Mouse (Mus musculus): ENCODE data around the gene Dupd1. TPM values are rescaled to one million over a fixed set of nuclear protein-coding genes. Genes with fewer than 3 reads are reported as not detected.

Gene Dupd1
- polyA plus RNA-seq, 1 experiment from 2014 or later = not detected

- WGBS = 83% methylated on average over 8 of the region's 8 CpGs
- H3K9ac ChIP-seq (replicated peaks) = no peak overlapping the region
- H3K27me3 ChIP-seq = no peaks in the 10 kb centered on the region
- H3K27ac ChIP-seq (replicated peaks) = no peak overlapping the region
- H3K4me2 ChIP-seq (replicated peaks) = no peak overlapping the region
- peaks cover 11% of the 10 kb centered on the region; the same call in 1 of the 2 replicates for H3K4me1 ChIP-seq
- ATAC-seq (ENCODE audit: low FRiP score, low read depth) = no peak
- H3K9me3 ChIP-seq = no peaks in the 10 kb centered on the region
- H3K36me3 ChIP-seq = peaks cover 71% of the 10 kb centered on the region
- no peak overlapping the region for H3K4me3 ChIP-seq
Observed at GRCm38 (mm10) chr14:21662465-21663142, 51.8 kb downstream of the Dupd1 start.

DNA sequence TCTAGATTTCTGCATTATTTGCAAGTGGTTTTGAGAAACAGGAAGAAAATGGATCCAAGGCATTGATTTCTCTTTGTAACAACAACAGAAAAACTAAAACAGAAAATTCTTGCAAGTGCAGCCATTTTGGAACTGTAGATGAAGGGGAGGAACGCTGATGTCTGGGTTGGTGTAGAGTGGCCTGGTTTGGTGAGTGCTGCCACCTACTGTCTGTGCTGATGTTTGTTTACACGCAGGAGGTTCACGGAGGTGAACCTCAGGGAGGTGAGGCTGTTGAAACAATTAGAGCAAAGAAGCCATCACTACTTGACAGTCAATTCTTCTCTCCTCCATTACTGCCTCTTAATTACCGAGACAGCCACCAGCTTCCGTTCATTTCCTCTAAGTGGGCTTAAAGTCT is 54.7 kb downstream of the Dupd1 start:
- peaks cover 47% of the 10 kb centered on the region for H3K36me3 ChIP-seq
- no peak for ATAC-seq (ENCODE audit: low FRiP score, low read depth)

GRCm38 (mm10) chr14:21659155-21659554 is 55.2 kb downstream of the Dupd1 start:
- H3K4me1 ChIP-seq = peaks cover 11% of the 10 kb centered on the region; the same call in 1 of the 2 replicates
- WGBS = 81% methylated on average over 13 of the region's 13 CpGs
- no peak overlapping the region for H3K4me3 ChIP-seq
- peaks cover 46% of the 10 kb centered on the region for H3K36me3 ChIP-seq
- no peak overlapping the region for H3K9ac ChIP-seq (replicated peaks)
- H3K4me2 ChIP-seq (replicated peaks) = no peak overlapping the region
- 0 out of 2 replicates have a peak overlapping the region, but pooled peaks have one; percentile 11 for H3K27ac ChIP-seq (replicated peaks)
- no peaks in the 10 kb centered on the region for H3K9me3 ChIP-seq
- no peak for ATAC-seq (ENCODE audit: low FRiP score, low read depth)
- H3K27me3 ChIP-seq = no peaks in the 10 kb centered on the region

More for the DNA sequence above, 54.7 kb downstream of the Dupd1 start:
- Histone ChIP-seq H3K4me1 (peaks cover 11% of the 10 kb centered on the region; the same call in 1 of the 2 replicates), H3K4me3 (no peak overlapping the region), H3K9me3 (no peaks in the 10 kb centered on the region), H3K27me3 (no peaks in the 10 kb centered on the region), H3K9ac (replicated peaks) (no peak overlapping the region), H3K27ac (replicated peaks) (0 out of 2 replicates have a peak overlapping the region, but pooled peaks have one; percentile 11), H3K4me2 (replicated peaks) (no peak overlapping the region)
- WGBS = 40% methylated on average over 5 of the region's 5 CpGs

DNA sequence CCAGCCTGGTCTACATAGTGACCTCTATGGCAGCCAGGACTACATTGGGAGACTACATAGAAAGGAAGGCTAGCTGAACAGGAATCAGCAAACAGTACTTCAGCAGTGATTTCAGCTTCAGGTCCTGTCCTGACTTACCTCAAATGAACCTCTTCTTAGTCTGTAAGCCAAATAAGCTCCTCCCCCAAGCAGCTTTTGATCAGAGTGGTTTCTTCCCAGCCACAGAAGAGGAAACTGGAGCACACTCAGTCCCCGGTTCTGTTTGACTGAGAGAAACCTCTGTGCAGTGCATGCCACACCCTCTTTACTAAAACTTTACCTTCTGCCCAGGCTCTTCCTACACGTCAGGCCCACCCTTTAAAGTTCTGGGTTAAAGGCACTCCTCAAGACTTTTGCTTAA is 60.6 kb downstream of the Dupd1 start:
- H3K9ac ChIP-seq (replicated peaks) = no peak overlapping the region
- WGBS = 82% methylated on average over 2 of the region's 2 CpGs
- no peaks in the 10 kb centered on the region for H3K9me3 ChIP-seq
- no peak overlapping the region for H3K4me3 ChIP-seq
- H3K27ac ChIP-seq (replicated peaks) = no peak overlapping the region
- H3K36me3 ChIP-seq = peaks cover 21% of the 10 kb centered on the region
- no peaks in the 10 kb centered on the region for H3K27me3 ChIP-seq
- H3K4me2 ChIP-seq (replicated peaks) = no peak overlapping the region
- peaks cover 5% of the 10 kb centered on the region; the same call in 1 of the 2 replicates for H3K4me1 ChIP-seq
- no peak for ATAC-seq (ENCODE audit: low FRiP score, low read depth)

- H3K36me3 ChIP-seq = peaks cover 34% of the 10 kb centered on the region
- 83% methylated on average over 4 of the region's 4 CpGs for WGBS
Observed at GRCm38 (mm10) chr14:21640806-21641435, 73.5 kb downstream of the Dupd1 start.

GRCm38 (mm10) chr14:21636548-21636947 is 77.8 kb downstream of the Dupd1 start:
- Histone ChIP-seq H3K27me3 (no peaks in the 10 kb centered on the region), H3K36me3 (peaks cover 31% of the 10 kb centered on the region), H3K9me3 (no peaks in the 10 kb centered on the region), H3K4me1 (peaks cover 4% of the 10 kb centered on the region; the same call in 1 of the 2 replicates), H3K9ac (replicated peaks) (no peak overlapping the region), H3K4me2 (replicated peaks) (no peak overlapping the region), H3K4me3 (no peak overlapping the region), H3K27ac (replicated peaks) (0 out of 2 replicates have a peak overlapping the region, but pooled peaks have one; percentile 15)
- WGBS = 69% methylated on average over 6 of the region's 6 CpGs
- ATAC-seq (ENCODE audit: low FRiP score, low read depth) = no peak

More at GRCm38 (mm10) chr14:21640806-21641435, 73.5 kb downstream of the Dupd1 start:
- ATAC-seq (ENCODE audit: low FRiP score, low read depth) = no peak
- Histone ChIP-seq H3K4me1 (no peaks in the 10 kb centered on the region), H3K27me3 (no peaks in the 10 kb centered on the region), H3K4me3 (no peak overlapping the region), H3K27ac (replicated peaks) (no peak overlapping the region), H3K4me2 (replicated peaks) (no peak overlapping the region), H3K9ac (replicated peaks) (no peak overlapping the region), H3K9me3 (no peaks in the 10 kb centered on the region)

DNA sequence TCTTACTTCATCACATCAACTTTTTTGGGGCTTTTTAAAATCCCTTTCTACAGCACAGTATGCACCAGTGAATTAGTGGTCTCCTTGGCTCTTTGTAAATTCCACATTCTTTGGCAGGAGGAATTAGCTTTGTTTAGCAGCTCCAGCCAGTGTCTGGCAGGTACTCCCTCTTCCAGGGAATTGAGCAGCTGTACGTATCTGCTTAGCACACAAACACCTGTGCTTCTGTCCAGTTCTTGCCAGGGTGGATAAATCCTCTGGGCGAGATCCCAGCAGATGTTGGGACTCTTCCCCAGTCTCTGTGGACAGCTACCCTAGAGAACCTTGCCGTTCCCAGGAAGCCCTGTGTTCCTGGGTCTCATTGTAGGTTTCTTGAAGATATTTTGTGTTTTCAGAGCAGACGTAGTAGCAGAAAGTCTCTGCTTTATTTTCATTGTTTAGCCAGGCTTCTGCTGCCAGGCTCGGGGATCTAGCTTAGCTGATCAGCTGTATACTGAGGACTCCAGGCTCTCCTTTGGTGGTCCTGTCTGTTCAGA is 82.6 kb downstream of the Dupd1 start:
- no peak overlapping the region for H3K4me2 ChIP-seq (replicated peaks)
- H3K4me1 ChIP-seq = peaks cover 4% of the 10 kb centered on the region; the same call in 1 of the 2 replicates
- 51% methylated on average over 5 of the region's 5 CpGs for WGBS
- no peak for ATAC-seq (ENCODE audit: low FRiP score, low read depth)
- no peak overlapping the region for H3K4me3 ChIP-seq
- peak overlapping the region; percentile 2 for H3K27ac ChIP-seq (replicated peaks)
- no peak overlapping the region for H3K9ac ChIP-seq (replicated peaks)
- H3K9me3 ChIP-seq = no peaks in the 10 kb centered on the region
- H3K27me3 ChIP-seq = no peaks in the 10 kb centered on the region
- peaks cover 49% of the 10 kb centered on the region for H3K36me3 ChIP-seq

Other genes starting within 250 kb of the Dupd1 start
- 25.4 and 28.2 TPM in 2 replicates for gene Kat6b, start 233.1 kb downstream of the Dupd1 start, polyA plus RNA-seq (2016; fragmentation: Nextera tagmentation; extraction: Ambion mirVana)
- gene Samd8, start 36.0 kb upstream of the Dupd1 start, polyA plus RNA-seq (2016; fragmentation: Nextera tagmentation; extraction: Ambion mirVana) = 14.3 and 15.4 TPM in 2 replicates
- not detected in 2 replicates for gene Dusp13, start 36.6 kb upstream of the Dupd1 start, polyA plus RNA-seq (2016; fragmentation: Nextera tagmentation; extraction: Ambion mirVana)
- gene Vdac2, start 110.7 kb upstream of the Dupd1 start, polyA plus RNA-seq (2016; fragmentation: Nextera tagmentation; extraction: Ambion mirVana) = 253 and 275 TPM in 2 replicates
- 13.4 and 14.6 TPM in 2 replicates for gene Comtd1, start 134.4 kb upstream of the Dupd1 start, polyA plus RNA-seq (2016; fragmentation: Nextera tagmentation; extraction: Ambion mirVana)

All from midbrain, embryonic 12.5 days (tissue).